In the genomic region with DNA sequence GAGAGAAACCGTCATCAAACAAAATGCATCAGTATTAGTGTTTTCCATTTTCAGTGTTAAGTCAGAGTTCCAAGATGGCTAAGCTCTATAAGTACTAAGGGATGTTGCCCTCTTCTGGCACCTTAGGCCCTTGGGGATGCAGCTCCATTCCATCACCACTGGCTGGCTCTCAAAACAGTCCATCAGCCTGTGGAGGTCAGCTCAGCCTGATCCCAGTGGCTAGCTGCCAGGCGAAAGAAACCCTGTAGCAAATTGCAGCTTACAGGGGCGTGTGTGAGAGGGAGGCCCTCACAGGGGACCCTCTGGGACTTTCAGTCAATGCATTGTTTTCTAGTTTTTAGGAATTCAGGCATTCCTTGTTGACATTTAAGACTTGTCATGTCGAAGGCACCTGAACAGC, we compare ENCODE assay signal across 9 mouse cellular contexts. TPM values are rescaled to one million over a fixed set of nuclear protein-coding genes. Genes with fewer than 3 reads are reported as not detected.
DNase-seq lines count a peak whose midpoint lies in the region; ATAC-seq lines count a peak whose summit lies in the region.
"Had no signal": no experiment of that assay in that cellular context is flagged by ENCODE, and none has a peak within 500 bp of the region (broad histone marks: within the 10 kb centered on the region; RNA-seq: fewer than 3 reads in every experiment).

No protein-coding gene starts in this region.

- 39% methylated on average over 4 of the region's 4 CpGs for WGBS in hindbrain, embryonic 16.5 days
- WGBS in hindbrain, embryonic 11.5 days = 48% methylated on average over 4 of the region's 4 CpGs

- H3K36me3 ChIP-seq in hindbrain, embryonic 16.5 days (ENCODE audit: control insufficient read depth, insufficient read depth, low read length) = no peaks in the 10 kb centered on the region
- no peaks in the 10 kb centered on the region for H3K36me3 ChIP-seq in hindbrain, embryonic 11.5 days (ENCODE audit: control insufficient read depth, insufficient read depth, low read length)

- no peaks in the 10 kb centered on the region for H3K4me1 ChIP-seq in hindbrain, embryonic 16.5 days (ENCODE audit: control insufficient read depth, insufficient read depth, low read depth, low read length)
- no peaks in the 10 kb centered on the region; the same call in 1 of the 2 replicates for H3K4me1 ChIP-seq in hindbrain, embryonic 11.5 days (replicated peaks; ENCODE audit: control insufficient read depth, insufficient read depth, low read length)

- H3K4me2 ChIP-seq in hindbrain, embryonic 16.5 days (ENCODE audit: low read length) = no peak overlapping the region
- H3K4me2 ChIP-seq in hindbrain, embryonic 11.5 days (replicated peaks; ENCODE audit: low read depth, low read length) = no peak overlapping the region

- DNase-seq in hindbrain, embryonic 11.5 days (ENCODE audit: low spot score) = no peak
- DNase-seq in adrenal gland, postnatal 10 days = peak; percentile 57
- peak; percentile 15 to 43 for DNase-seq in heart, adult 9 months (ENCODE audit: low spot score in 2 of 2)
- DNase-seq in kidney, postnatal 4 days = peak; percentile 58 to 63
- DNase-seq in spleen, postnatal 10 days (ENCODE audit: low spot score in 2 of 2) = no peak
- DNase-seq in layer of hippocampus, postnatal 25 days (ENCODE audit: extremely low spot score in 1 of 2, low spot score in 1 of 2) = no peak

- H3K9ac ChIP-seq in hindbrain, embryonic 16.5 days (ENCODE audit: low read depth, low read length) = no peak overlapping the region
- H3K9ac ChIP-seq in hindbrain, embryonic 11.5 days (ENCODE audit: low read depth, low read length) = no peak overlapping the region

- H3K27me3 ChIP-seq in hindbrain, embryonic 16.5 days (replicated peaks; ENCODE audit: control insufficient read depth, insufficient read depth, low read length) = no peaks in the 10 kb centered on the region
- no peaks in the 10 kb centered on the region for H3K27me3 ChIP-seq in hindbrain, embryonic 11.5 days (ENCODE audit: control insufficient read depth, insufficient read depth, low read length)

- H3K9me3 ChIP-seq in hindbrain, embryonic 16.5 days (ENCODE audit: control insufficient read depth, low read length) = no peaks in the 10 kb centered on the region
- H3K9me3 ChIP-seq in hindbrain, embryonic 11.5 days (ENCODE audit: control insufficient read depth, low read length) = no peaks in the 10 kb centered on the region

- no peak overlapping the region for H3K4me3 ChIP-seq in hindbrain, embryonic 16.5 days (ENCODE audit: low read length)
- H3K4me3 ChIP-seq in hindbrain, embryonic 11.5 days (ENCODE audit: low read depth, low read length) = no peak overlapping the region
- H3K4me3 ChIP-seq: myocyte had no signal

- peak; percentile 59; the same call in 1 of the 2 replicates for ATAC-seq in hindbrain, embryonic 16.5 days
- no peak for ATAC-seq in hindbrain, embryonic 11.5 days (ENCODE audit: low FRiP score)
- ATAC-seq in monocyte, adult 5-6 weeks (replicated peaks; ENCODE audit: insufficient number of reproducible peaks, low FRiP score, low TSS enrichment, poor library complexity, severe bottlenecking) = no peak

- no peak overlapping the region for H3K27ac ChIP-seq in hindbrain, embryonic 16.5 days (ENCODE audit: low read depth, low read length)
- no peak overlapping the region for H3K27ac ChIP-seq in hindbrain, embryonic 11.5 days (ENCODE audit: low read depth, low read length)

RNA-seq across cellular contexts. Expression of gene Eps8, which starts 40.8 kb away (rescaled TPM):
- polyA plus RNA-seq in hindbrain, embryonic 16.5 days (2015; fragmentation: Nextera tagmentation; extraction: Ambion mirVana) = 31.5 and 33.7 TPM in 2 replicates
- polyA plus RNA-seq in hindbrain, embryonic 11.5 days (2014; fragmentation: Nextera tagmentation; extraction: Ambion mirVana) = 9.3 and 9.4 TPM in 2 replicates
- total RNA-seq in adrenal gland, postnatal 10 days (2021) = 10 to 100 TPM; 23.3 to 26.0 TPM
- 10 to 100 TPM; 47.7 to 49.5 TPM for total RNA-seq in layer of hippocampus, postnatal 25 days (2021)
- 50.3 to 74.9 TPM (median 55.6 TPM) in 3 replicates for total RNA-seq in monocyte, adult 5-6 weeks (2017)

Comparison
In these comparisons a context has a peak if more than half of its experiments do, and no peak if none do; other contexts are left out.
1. DNase-seq: peak in adrenal gland, postnatal 10 days (single experiment), heart, adult 9 months (2 of 2) and kidney, postnatal 4 days (2 of 2); none in hindbrain, embryonic 11.5 days (single experiment), spleen, postnatal 10 days (0 of 2) and layer of hippocampus, postnatal 25 days (0 of 2).